Mouse (Mus musculus): ENCODE data around the gene Gm28043.

- no peak for TF ChIP-seq CTCF (IDR thresholded peaks at IDR 0.05; ENCODE audit: low read depth)
- no peak for TF ChIP-seq EP300 (optimal IDR thresholded peaks at IDR 0.05)
These were observed 17.9 kb upstream of the Gm28043 start for GRCm38 (mm10) chr17:29596771-29597132.

Measured in stomach, postnatal 0 days (tissue).